Mouse (Mus musculus) liver, embryonic 16.5 days (tissue): Measurements from ENCODE around the gene Nradd. TPM values are rescaled to one million over a fixed set of nuclear protein-coding genes. Genes with fewer than 3 reads are reported as not detected.

Source experiments
- ATAC-seq: fragments of 200-750 bp; cut with Nextera tagmentation; 2 replicates; pipeline ENCODE4 v1.8.0; 2017; ENCODE audit warnings: low read depth, mild to moderate bottlenecking, moderate number of reproducible peaks, moderate library complexity
- H3K27ac ChIP-seq: fragments of 300-500 bp; sonication (generic); 2 replicates; pipeline ENCODE4 v1.5.1; 2014; ENCODE audit warnings: mild to moderate bottlenecking, low read length
- H3K27me3 ChIP-seq: fragments of 300-500 bp; sonication (generic); 2 replicates; pipeline ENCODE4 v1.6.1; 2014; ENCODE audit warnings: low read depth, low read length, mixed read lengths; ENCODE audit not compliant: control insufficient read depth, insufficient read depth
- H3K36me3 ChIP-seq: fragments of 300-500 bp; sonication (generic); 2 replicates; pipeline ENCODE4 v1.6.1; 2014; ENCODE audit warnings: mild to moderate bottlenecking; ENCODE audit not compliant: control insufficient read depth, insufficient read depth
- H3K4me1 ChIP-seq: fragments of 300-500 bp; sonication (generic); 2 replicates; pipeline ENCODE4 v1.6.1; 2014; ENCODE audit warnings: low read depth, low read length, mixed read lengths; ENCODE audit not compliant: control insufficient read depth
- H3K4me2 ChIP-seq: fragments of 300-500 bp; sonication (generic); 2 replicates; pipeline ENCODE4 v1.6.1; 2014; ENCODE audit warnings: low read depth, low read length, mixed read lengths
- H3K4me3 ChIP-seq: fragments of 300-500 bp; sonication (generic); 2 replicates; pipeline ENCODE4 v1.5.1; 2014; ENCODE audit warnings: low read depth, mild to moderate bottlenecking, low read length
- H3K9ac ChIP-seq: fragments of 300-500 bp; sonication (generic); 2 replicates; pipeline ENCODE4 v1.6.1; 2014; ENCODE audit warnings: low read depth, low read length
- H3K9me3 ChIP-seq: fragments of 300-500 bp; sonication (generic); replicated peaks from 2 replicates; pipeline ENCODE4 v1.6.1; 2016; ENCODE audit warnings: low read length; ENCODE audit not compliant: control insufficient read depth
- WGBS: fragments of 180-500 bp; shearing (Covaris S2); extraction: QIAGEN DNeasy Blood & Tissue Kit; methylation state at CpG from one replicate; pipeline ENCODE4 v1.1.7; 2014; ENCODE audit not compliant: insufficient replicate concordance; 5-methylcytosine and 5-hydroxymethylcytosine counted together
- polyA plus RNA-seq: library from polyadenylated mRNA; unstranded; fragments of >200 nt; fragmentation: Nextera tagmentation; extraction: Ambion mirVana; gene quantifications from 2 replicates; pipeline ENCODE4 v1.2.1, GENCODE M21; 2015

The Nradd gene
- polyA plus RNA-seq, 1 experiment from 2014 or later, result 1.4 TPM

GRCm38 (mm10) chr9:110653655-110654461 is 29.6 kb upstream of the Nradd start, which contains the start of gene Nbeal2:
Gene Nbeal2, minus strand, starts transcription at chr9:110654161.
- Histone ChIP-seq H3K36me3 (no peaks in the 10 kb centered on the region), H3K4me3 (peak within 1 kb of the TSS; percentile 75), H3K4me2 (peak within 1 kb of the TSS; percentile 99), H3K9ac (peak within 1 kb of the TSS; percentile 78), H3K27me3 (peaks cover 26% of the 10 kb centered on the region), H3K9me3 (no peaks in the 10 kb centered on the region), H3K4me1 (peaks cover 35% of the 10 kb centered on the region), H3K27ac (peak within 1 kb of the TSS; percentile 66)
- WGBS, result under 1% methylated on average over 63 of the region's 75 CpGs
- ATAC-seq, result peak; percentile 85

- Histone ChIP-seq H3K9ac (peak overlapping the region; percentile 78), H3K36me3 (no peaks in the 10 kb centered on the region), H3K9me3 (no peaks in the 10 kb centered on the region), H3K4me2 (peak overlapping the region; percentile 99), H3K27me3 (peaks cover 26% of the 10 kb centered on the region), H3K4me1 (peaks cover 34% of the 10 kb centered on the region), H3K4me3 (peak overlapping the region; percentile 75), H3K27ac (peak overlapping the region; percentile 64; the same call in 1 of the 2 replicates)
- no peak for ATAC-seq
- WGBS, result 11% methylated on average over 14 of the region's 14 CpGs
Observed at GRCm38 (mm10) chr9:110652963-110653654, 28.9 kb upstream of the Nradd start.

GRCm38 (mm10) chr9:110651931-110652722 is 27.9 kb upstream of the Nradd start:
- Histone ChIP-seq H3K9me3 (no peaks in the 10 kb centered on the region), H3K4me1 (peaks cover 28% of the 10 kb centered on the region), H3K4me3 (peak overlapping the region; percentile 75), H3K27me3 (peaks cover 26% of the 10 kb centered on the region), H3K4me2 (peak overlapping the region; percentile 99), H3K36me3 (no peaks in the 10 kb centered on the region), H3K9ac (no peak overlapping the region), H3K27ac (0 out of 2 replicates have a peak overlapping the region, but pooled peaks have one; percentile 44)
- ATAC-seq, result no peak
- 17% methylated on average over 13 of the region's 13 CpGs for WGBS

- Histone ChIP-seq H3K4me1 (peaks cover 19% of the 10 kb centered on the region), H3K36me3 (no peaks in the 10 kb centered on the region), H3K27me3 (peaks cover 26% of the 10 kb centered on the region), H3K4me2 (no peak overlapping the region), H3K9me3 (no peaks in the 10 kb centered on the region), H3K9ac (no peak overlapping the region), H3K4me3 (no peak overlapping the region), H3K27ac (no peak overlapping the region)
- no peak for ATAC-seq
Observed at GRCm38 (mm10) chr9:110649775-110650174, 25.5 kb upstream of the Nradd start.

- Histone ChIP-seq H3K27ac (no peak overlapping the region; the same call in 1 of the 2 replicates), H3K36me3 (no peaks in the 10 kb centered on the region), H3K4me2 (peak overlapping the region; percentile 39), H3K9ac (no peak overlapping the region), H3K27me3 (no peaks in the 10 kb centered on the region), H3K4me1 (peaks cover 3% of the 10 kb centered on the region), H3K4me3 (peak overlapping the region; percentile 23; the same call in 1 of the 2 replicates), H3K9me3 (no peaks in the 10 kb centered on the region)
- ATAC-seq, result no peak
- WGBS, result 22% methylated on average over 9 of the region's 9 CpGs
Observed at GRCm38 (mm10) chr9:110645219-110645618, 21.0 kb upstream of the Nradd start.

GRCm38 (mm10) chr9:110644295-110644694 is 20.0 kb upstream of the Nradd start:
- H3K4me2 ChIP-seq, result no peak overlapping the region
- 74% methylated on average over 10 of the region's 10 CpGs for WGBS

GRCm38 (mm10) chr9:110643787-110644186 is 19.5 kb upstream of the Nradd start:
- no peak overlapping the region for H3K27ac ChIP-seq
- 73% methylated on average over 9 of the region's 9 CpGs for WGBS
- no peak overlapping the region for H3K4me3 ChIP-seq
- H3K27me3 ChIP-seq, result no peaks in the 10 kb centered on the region
- no peaks in the 10 kb centered on the region for H3K36me3 ChIP-seq
- H3K9me3 ChIP-seq, result no peaks in the 10 kb centered on the region
- no peak overlapping the region for H3K4me2 ChIP-seq
- no peak overlapping the region for H3K9ac ChIP-seq
- peaks cover 3% of the 10 kb centered on the region for H3K4me1 ChIP-seq
- ATAC-seq, result no peak

More at GRCm38 (mm10) chr9:110644295-110644694, 20.0 kb upstream of the Nradd start:
- Histone ChIP-seq H3K4me3 (no peak overlapping the region), H3K9ac (no peak overlapping the region), H3K4me1 (peaks cover 3% of the 10 kb centered on the region), H3K36me3 (no peaks in the 10 kb centered on the region), H3K27me3 (no peaks in the 10 kb centered on the region), H3K27ac (no peak overlapping the region), H3K9me3 (no peaks in the 10 kb centered on the region)
- ATAC-seq, result no peak

- no peaks in the 10 kb centered on the region for H3K9me3 ChIP-seq
- no peaks in the 10 kb centered on the region for H3K27me3 ChIP-seq
- no peak overlapping the region for H3K27ac ChIP-seq
- H3K4me2 ChIP-seq, result no peak overlapping the region
- no peak for ATAC-seq
- H3K9ac ChIP-seq, result no peak overlapping the region
- WGBS, result 52% methylated on average over 5 of the region's 5 CpGs
- peaks cover 3% of the 10 kb centered on the region for H3K4me1 ChIP-seq
- H3K36me3 ChIP-seq, result no peaks in the 10 kb centered on the region
- H3K4me3 ChIP-seq, result no peak overlapping the region
Observed at GRCm38 (mm10) chr9:110642812-110643524, 18.7 kb upstream of the Nradd start.
